Mouse (Mus musculus) embryonic facial prominence, embryonic 12.5 days (tissue): Measurements from ENCODE around the gene Msh6. TPM values are rescaled to one million over a fixed set of nuclear protein-coding genes. Genes with fewer than 3 reads are reported as not detected.
"Not testable (repeated sequence)": the region's sequence is repeated elsewhere in the genome, so short reads cannot be mapped to it uniquely, and the experiment has no call there.

Source experiments
- ATAC-seq: fragments of 200-750 bp; cut with Nextera tagmentation; 2 replicates; pipeline ENCODE4 v1.8.0; 2017; ENCODE audit not compliant: insufficient number of reproducible peaks, insufficient read depth, low FRiP score, low TSS enrichment
- H3K27ac ChIP-seq: fragments of 300-500 bp; sonication (generic); 2 replicates; pipeline ENCODE4 v1.5.1; 2016; ENCODE audit warnings: mild to moderate bottlenecking
- H3K27me3 ChIP-seq: fragments of 300-500 bp; sonication (generic); 2 replicates; pipeline ENCODE4 v1.6.1; 2016; ENCODE audit warnings: mild to moderate bottlenecking, moderate library complexity
- H3K36me3 ChIP-seq: fragments of 300-500 bp; sonication (generic); 2 replicates; pipeline ENCODE4 v1.6.1; 2016; ENCODE audit warnings: mild to moderate bottlenecking
- H3K4me1 ChIP-seq: fragments of 300-500 bp; sonication (generic); 2 replicates; pipeline ENCODE4 v1.6.1; 2016
- H3K4me2 ChIP-seq: fragments of 300-500 bp; sonication (generic); replicated peaks from 2 replicates; pipeline ENCODE4 v1.6.1; 2016; ENCODE audit warnings: mild to moderate bottlenecking, moderate library complexity
- H3K4me3 ChIP-seq: fragments of 300-500 bp; sonication (generic); 2 replicates; pipeline ENCODE4 v1.5.1; 2016; ENCODE audit warnings: mild to moderate bottlenecking
- H3K9ac ChIP-seq: fragments of 300-500 bp; sonication (generic); 2 replicates; pipeline ENCODE4 v1.6.1; 2016; ENCODE audit warnings: mild to moderate bottlenecking, moderate library complexity
- H3K9me3 ChIP-seq: fragments of 300-500 bp; sonication (generic); 2 replicates; pipeline ENCODE4 v1.6.1; 2016; ENCODE audit warnings: mild to moderate bottlenecking, moderate library complexity
- WGBS: fragments of 180-500 bp; shearing (Covaris S2); methylation state at CpG from one replicate; pipeline ENCODE4 v1.1.7; 2016; 5-methylcytosine and 5-hydroxymethylcytosine counted together
- polyA plus RNA-seq: library from polyadenylated mRNA; unstranded; fragments of >200 nt; fragmentation: Nextera tagmentation; extraction: Ambion mirVana; gene quantifications from 2 replicates; pipeline ENCODE4 v1.2.1, GENCODE M21; 2016

Msh6 gene
- 73.9 and 76.3 TPM in 2 replicates for polyA plus RNA-seq

DNA sequence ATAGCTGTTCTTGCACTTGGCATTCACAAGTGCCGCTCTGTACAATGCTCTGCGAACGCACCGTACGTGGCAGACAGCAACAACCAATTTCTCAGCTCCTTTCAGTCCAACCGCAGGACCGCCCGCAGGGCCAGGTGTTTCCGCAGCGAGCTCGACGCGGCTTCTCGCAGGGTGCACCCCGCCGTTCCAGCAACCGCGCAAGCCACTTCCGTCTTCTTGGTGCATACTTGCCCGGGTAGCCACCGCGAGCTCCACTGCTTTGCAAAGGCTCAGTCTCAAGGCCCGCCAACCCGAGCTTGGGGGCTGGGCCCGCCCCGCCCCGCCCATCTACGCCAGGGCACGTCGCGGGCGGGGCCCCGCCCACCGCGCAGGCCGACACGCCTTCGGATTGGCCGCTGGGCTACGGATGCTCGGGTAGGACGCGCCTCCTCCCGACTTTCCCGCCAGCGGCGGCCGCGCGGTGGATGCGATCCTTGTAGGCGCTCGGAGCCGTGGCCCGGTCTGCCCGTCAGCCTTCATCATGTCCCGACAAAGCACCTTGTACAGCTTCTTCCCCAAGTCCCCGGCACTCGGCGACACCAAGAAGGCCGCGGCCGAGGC, at the start of gene Msh6:
Msh6 (plus strand) TSS at position 434 of the 600 bp plus-strand sequence.
- Histone ChIP-seq H3K27ac (peak within 1 kb of the TSS; percentile 87), H3K9me3 (no peaks in the 10 kb centered on the region)

DNA sequence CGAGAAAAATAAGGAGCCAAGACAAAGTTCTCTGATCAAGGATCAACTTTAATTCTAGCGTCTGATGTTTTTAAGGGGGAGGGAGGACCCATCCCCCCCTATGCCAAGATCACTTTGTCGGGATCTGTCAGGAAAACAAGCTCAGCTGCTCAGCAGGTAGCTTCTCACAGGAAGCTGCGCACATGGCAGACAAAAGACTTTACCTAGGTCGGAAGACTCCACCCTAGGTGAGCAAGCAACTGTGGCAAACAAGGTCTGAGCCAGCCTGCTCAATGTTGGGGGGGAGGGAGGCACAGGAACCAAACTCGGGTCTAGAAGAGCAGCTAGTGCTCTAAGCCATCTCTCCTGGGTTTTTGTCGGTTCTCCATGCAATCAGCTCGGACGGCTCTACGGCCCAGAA, 40.5 kb upstream of the Msh6 start:
- Histone ChIP-seq H3K36me3 (no peaks in the 10 kb centered on the region), H3K9ac (no peak overlapping the region), H3K27ac (no peak overlapping the region), H3K4me1 (no peaks in the 10 kb centered on the region), H3K4me2 (no peak overlapping the region), H3K27me3 (no peaks in the 10 kb centered on the region), H3K9me3 (no peaks in the 10 kb centered on the region), H3K4me3 (no peak overlapping the region)
- WGBS, result 79% methylated on average over 10 of the region's 10 CpGs
- no peak for ATAC-seq

More for the DNA sequence above, at the start of gene Msh6:
- ATAC-seq, result peak; percentile 97
- Histone ChIP-seq H3K9ac (peak within 1 kb of the TSS; percentile 96), H3K36me3 (peaks cover 5% of the 10 kb centered on the region), H3K4me1 (peaks cover 10% of the 10 kb centered on the region), H3K4me3 (peak within 1 kb of the TSS; percentile 93), H3K27me3 (no peaks in the 10 kb centered on the region), H3K4me2 (peak within 1 kb of the TSS; percentile 65)
- WGBS, result under 1% methylated on average over 57 of the region's 63 CpGs

DNA sequence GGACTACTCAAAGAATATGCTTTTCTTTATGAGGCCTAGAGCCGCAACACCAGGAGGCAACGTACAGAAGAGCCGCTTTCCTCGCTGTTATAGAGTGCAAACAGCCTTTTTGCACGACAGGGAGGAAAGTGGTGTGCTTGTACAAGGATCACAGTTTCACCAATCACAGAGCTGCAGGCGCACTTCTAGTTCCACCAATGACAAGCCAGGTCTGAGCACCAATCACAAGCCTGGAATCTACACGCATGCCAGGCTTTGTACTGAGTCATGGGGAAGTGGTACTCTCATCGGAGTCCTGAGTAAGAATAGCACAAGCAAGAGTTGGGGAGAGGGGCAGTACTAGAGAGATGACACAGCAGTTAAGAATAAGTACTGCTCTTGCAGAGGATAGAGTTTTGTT, 40.1 kb upstream of the Msh6 start:
- WGBS, result 85% methylated on average over 8 of the region's 8 CpGs

DNA sequence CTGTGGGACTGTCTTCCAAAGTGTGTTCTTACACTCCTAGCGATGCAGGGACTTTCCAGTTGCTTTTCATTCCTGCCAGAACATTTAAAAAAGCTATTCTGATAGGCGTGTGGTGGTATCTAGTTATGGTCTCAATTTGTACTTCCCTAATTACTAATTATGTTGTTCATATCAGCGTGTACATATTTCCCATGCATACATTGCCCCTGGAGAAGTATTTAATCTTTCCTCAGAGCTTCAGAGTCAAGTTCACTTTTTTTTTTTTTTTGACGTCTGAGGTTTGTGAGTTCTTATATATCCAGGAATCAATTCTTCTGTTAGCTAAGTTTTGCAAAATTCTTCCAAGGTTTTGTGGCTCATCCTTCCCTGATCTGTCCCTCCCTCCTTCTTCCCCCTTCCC, 38.7 kb upstream of the Msh6 start:
- 85% methylated on average over 4 of the region's 4 CpGs for WGBS
- ATAC-seq, result no peak

More for the DNA sequence above, 40.1 kb upstream of the Msh6 start:
- Histone ChIP-seq H3K4me3 (no peak overlapping the region), H3K36me3 (no peaks in the 10 kb centered on the region), H3K9me3 (no peaks in the 10 kb centered on the region), H3K4me2 (no peak overlapping the region), H3K27me3 (no peaks in the 10 kb centered on the region), H3K4me1 (no peaks in the 10 kb centered on the region), H3K9ac (no peak overlapping the region), H3K27ac (no peak overlapping the region)
- ATAC-seq, result no peak

DNA sequence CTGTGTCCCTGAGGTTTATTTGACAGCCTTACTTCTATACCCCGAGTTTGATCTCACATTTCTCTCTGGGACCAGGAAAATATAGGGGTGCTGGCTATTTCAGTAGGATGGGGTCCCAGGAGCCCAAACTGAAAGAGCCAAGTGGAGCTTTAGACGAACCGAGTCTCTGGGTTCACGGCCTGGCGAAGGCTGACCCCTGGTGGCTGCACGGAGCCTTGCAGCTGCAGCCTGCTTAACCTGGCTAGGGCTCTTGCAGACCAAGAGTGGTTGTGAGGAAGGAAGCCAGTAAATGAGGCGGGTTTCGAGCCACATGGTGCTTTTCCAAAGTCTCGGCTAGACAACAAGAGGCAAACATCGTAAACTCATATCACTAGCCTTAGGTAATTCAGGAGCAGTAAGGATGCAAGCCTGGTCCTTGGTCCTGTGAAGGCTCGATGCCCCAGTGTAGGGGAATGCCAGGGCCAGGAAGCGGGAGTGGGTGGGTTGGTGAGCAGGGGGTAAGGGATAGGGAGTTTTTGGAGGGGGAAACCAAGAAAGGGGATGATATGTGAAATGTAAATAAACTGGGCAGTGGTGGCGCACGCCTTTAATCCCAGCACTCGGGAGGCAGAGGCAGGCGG, 25.8 kb upstream of the Msh6 start:
- no peaks in the 10 kb centered on the region for H3K27me3 ChIP-seq
- no peak for ATAC-seq
- no peak overlapping the region for H3K9ac ChIP-seq
- H3K9me3 ChIP-seq, result no peaks in the 10 kb centered on the region
- no peak overlapping the region for H3K4me3 ChIP-seq
- no peak overlapping the region for H3K27ac ChIP-seq
- H3K4me2 ChIP-seq, result no peak overlapping the region
- 47% methylated on average over 16 of the region's 16 CpGs for WGBS
- no peaks in the 10 kb centered on the region for H3K4me1 ChIP-seq
- H3K36me3 ChIP-seq, result no peaks in the 10 kb centered on the region

More for the DNA sequence above, 38.7 kb upstream of the Msh6 start:
- Histone ChIP-seq H3K27ac (no peak overlapping the region), H3K4me2 (no peak overlapping the region), H3K9me3 (no peaks in the 10 kb centered on the region), H3K36me3 (no peaks in the 10 kb centered on the region), H3K27me3 (no peaks in the 10 kb centered on the region), H3K4me3 (no peak overlapping the region), H3K9ac (no peak overlapping the region), H3K4me1 (no peaks in the 10 kb centered on the region)

DNA sequence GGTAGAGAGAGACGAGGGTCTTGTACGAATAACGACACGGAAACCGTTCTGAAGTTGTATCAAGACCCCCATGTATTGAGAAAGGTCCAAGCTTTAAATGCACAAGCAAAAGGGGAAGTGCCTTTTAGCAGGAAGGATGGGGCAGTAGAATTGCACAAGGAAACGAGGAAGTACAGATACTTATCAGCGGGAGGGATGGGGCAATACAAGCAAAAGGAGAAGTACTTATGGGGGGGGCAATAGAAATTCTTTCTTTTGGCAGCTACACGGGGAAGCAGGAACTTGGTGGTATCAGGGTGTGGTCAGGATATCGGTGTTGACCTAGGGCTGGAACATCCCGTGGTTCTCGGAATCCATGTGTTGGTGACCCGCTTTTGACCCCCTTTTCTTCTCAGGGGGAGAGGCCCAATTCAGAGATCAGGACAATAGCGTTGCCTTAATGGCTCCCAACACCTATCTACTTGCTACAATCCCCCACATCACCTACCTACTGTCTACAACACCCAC, 20.2 kb upstream of the Msh6 start:
- not testable (repeated sequence) for H3K4me2 ChIP-seq, H3K4me3 ChIP-seq, H3K36me3 ChIP-seq, ATAC-seq, H3K4me1 ChIP-seq, H3K27ac ChIP-seq, H3K9me3 ChIP-seq, H3K9ac ChIP-seq, H3K27me3 ChIP-seq
- WGBS, result 93% methylated on average over 13 of the region's 13 CpGs

DNA sequence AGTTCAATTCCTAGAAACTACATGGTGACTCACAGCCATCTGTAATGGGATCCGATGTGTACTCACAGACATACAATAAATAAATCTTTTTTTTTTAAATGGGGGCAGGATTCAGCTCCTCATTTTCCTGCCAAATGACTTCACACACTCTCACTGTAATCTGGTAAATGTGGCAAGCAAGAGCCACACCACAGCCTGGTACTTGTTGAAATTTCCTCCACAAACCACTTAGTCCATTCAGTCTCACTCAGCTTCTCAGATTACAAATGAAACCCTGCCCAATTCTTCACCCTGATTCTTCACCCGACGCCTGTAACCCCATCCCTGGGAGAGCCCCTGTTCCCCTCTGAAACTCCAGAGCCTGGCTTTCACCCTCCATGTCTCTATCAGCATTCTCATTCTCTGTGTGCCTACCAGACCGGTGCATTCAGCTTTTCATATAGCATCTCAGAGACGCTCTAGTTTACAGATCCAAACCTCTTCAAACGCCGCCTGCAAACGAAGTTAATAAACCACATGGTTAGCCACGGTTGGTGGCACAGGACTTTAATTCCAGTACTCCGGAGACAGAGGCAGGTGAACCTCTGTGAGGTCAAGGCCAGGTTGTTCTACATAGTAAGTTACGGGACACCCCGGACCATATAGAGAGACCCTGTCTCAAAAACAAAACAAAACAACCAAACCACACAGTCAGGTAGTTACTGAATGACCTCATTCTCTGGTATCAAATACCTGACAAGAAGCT, 17.6 kb upstream of the Msh6 start:
- Histone ChIP-seq H3K27me3 (no peaks in the 10 kb centered on the region), H3K27ac (no peak overlapping the region), H3K9ac (no peak overlapping the region), H3K4me2 (no peak overlapping the region), H3K4me3 (no peak overlapping the region), H3K4me1 (no peaks in the 10 kb centered on the region), H3K36me3 (no peaks in the 10 kb centered on the region), H3K9me3 (no peaks in the 10 kb centered on the region)
- WGBS, result 70% methylated on average over 12 of the region's 12 CpGs
- ATAC-seq, result no peak

DNA sequence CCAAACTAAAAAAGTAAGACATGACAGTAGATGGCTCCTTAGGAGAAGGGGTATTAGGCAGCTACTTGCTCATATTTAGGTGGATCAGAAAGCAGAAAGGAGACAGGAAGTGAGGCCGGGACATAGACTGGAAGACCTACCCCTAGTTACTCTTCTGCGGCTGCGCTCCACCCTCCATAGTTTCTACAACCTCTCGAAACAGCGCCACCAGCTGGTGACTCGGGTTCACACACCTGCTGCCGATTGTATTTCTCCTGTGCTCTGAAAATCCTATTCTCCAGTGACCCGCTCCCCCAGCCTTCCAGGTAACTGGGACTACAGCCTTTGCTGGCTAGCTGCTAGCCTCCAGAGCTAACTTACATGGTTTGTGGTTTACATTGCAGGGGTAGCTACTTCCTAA, 16.6 kb upstream of the Msh6 start:
- 61% methylated on average over 8 of the region's 8 CpGs for WGBS
- no peak for ATAC-seq
- H3K36me3 ChIP-seq, result no peaks in the 10 kb centered on the region
- H3K9me3 ChIP-seq, result no peaks in the 10 kb centered on the region
- H3K27me3 ChIP-seq, result no peaks in the 10 kb centered on the region
- no peak overlapping the region for H3K4me2 ChIP-seq
- no peaks in the 10 kb centered on the region for H3K4me1 ChIP-seq
- H3K9ac ChIP-seq, result no peak overlapping the region
- H3K27ac ChIP-seq, result no peak overlapping the region
- no peak overlapping the region for H3K4me3 ChIP-seq

DNA sequence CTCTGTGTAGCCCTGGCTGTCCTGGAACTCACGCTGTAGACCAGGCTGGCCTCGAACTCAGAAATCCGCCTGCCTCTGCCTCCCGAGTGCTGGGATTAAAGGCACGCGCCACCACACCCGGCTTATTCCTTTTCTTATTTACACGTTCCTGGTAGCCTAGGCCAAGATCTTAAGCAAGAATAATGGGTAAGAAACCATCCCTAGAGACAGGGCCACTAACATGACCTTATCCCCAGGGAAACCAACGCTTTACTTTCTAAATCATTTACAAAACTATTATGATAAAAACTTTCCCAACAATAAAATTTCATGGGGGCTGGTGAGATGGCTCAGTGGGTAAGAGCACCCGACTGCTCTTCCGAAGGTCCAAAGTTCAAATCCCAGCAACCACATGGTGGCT, 15.5 kb upstream of the Msh6 start:
- H3K9ac ChIP-seq, H3K27ac ChIP-seq, H3K4me3 ChIP-seq, H3K4me2 ChIP-seq, H3K27me3 ChIP-seq, H3K9me3 ChIP-seq, H3K4me1 ChIP-seq, ATAC-seq, H3K36me3 ChIP-seq: not testable (repeated sequence)
- 89% methylated on average over 11 of the region's 11 CpGs for WGBS

DNA sequence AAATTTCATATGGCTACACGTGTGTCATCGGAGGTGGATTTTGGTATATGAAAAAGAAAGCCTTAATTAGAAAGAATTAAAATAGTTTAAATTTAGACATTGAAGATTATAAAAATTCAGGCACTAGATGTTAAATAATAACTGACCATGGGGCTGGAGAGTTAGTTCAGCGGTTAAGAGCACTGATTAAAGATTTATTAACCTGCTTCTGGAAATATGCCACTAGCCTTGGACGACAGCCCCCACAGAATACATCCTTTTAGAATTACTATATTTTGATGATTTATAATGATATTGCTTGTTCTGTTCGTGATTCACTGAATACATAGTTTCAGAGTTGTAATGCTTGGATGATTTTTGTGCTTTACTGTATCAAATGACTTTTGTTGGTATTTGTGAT, 14.9 kb upstream of the Msh6 start:
- H3K36me3 ChIP-seq, H3K4me3 ChIP-seq, H3K9me3 ChIP-seq, H3K4me1 ChIP-seq, ATAC-seq, H3K27me3 ChIP-seq, H3K27ac ChIP-seq, H3K4me2 ChIP-seq, H3K9ac ChIP-seq: not testable (repeated sequence)
- 88% methylated on average over 5 of the region's 5 CpGs for WGBS

DNA sequence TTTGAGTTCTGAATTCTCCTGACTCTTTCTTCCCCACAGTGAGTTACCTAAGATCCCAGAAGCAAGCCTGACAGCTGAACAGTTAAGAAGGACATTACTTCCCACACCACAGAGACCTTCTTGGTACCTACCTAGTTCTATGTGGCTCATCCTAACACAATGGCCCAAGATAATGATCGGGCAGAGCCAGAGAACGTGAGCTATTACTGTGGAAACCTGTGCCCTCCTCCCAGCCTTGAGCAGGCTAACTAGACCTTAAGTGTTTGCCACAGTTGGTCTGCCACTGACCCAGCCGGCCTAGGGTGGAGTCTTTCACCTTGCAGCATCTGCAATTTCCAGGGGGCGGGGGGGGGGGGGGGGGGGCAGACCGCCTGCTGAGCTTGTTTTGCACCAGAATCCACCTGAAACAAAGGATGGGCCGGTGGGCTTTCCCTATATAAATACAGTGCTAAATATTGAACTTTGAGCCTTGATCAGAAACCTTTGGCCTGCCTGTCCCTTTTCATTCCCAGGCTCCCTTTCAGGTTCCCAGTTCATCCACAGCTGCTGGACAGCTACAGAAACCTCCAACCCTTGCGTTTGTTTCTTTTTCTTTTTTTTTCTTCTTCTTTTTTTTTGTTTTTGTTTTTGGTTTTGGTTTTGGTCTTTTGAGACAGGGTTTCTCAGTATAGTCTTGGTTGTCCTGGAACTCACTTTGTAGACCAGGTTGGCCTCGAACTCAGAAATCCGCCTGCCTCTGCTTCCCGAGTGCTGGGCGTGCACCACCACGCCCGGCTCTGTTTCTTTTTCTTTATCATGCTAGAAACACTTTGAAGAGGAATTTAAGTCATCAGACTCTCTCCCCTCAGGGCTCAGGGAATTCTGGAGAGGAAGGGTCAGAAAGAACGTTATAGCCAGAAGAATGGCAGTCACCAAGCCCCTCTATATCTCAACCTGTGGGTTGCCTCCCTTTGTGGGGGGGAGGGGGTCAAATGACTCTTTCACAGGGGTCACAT, 11.5 kb upstream of the Msh6 start:
- Histone ChIP-seq H3K4me3 (no peak overlapping the region), H3K4me1 (no peaks in the 10 kb centered on the region), H3K4me2 (no peak overlapping the region), H3K36me3 (no peaks in the 10 kb centered on the region), H3K27me3 (no peaks in the 10 kb centered on the region), H3K27ac (no peak overlapping the region), H3K9me3 (no peaks in the 10 kb centered on the region), H3K9ac (no peak overlapping the region)
- WGBS, result 90% methylated on average over 13 of the region's 14 CpGs
- no peak for ATAC-seq
